Mouse (Mus musculus) heart, embryonic 12.5 days (tissue): ENCODE data around the gene Rps3a1. TPM values are rescaled to one million over a fixed set of nuclear protein-coding genes. Genes with fewer than 3 reads are reported as not detected.
A peak's percentile ranks its signal among the peaks of the same experiment; 100 is the strongest.
"Not testable (repeated sequence)": the region's sequence is repeated elsewhere in the genome, so short reads cannot be mapped to it uniquely, and the experiment has no call there.

Source experiments
- ATAC-seq: fragments of 200-750 bp; cut with Nextera tagmentation; 2 replicates; pipeline ENCODE4 v1.8.0; 2017; ENCODE audit warnings: moderate TSS enrichment, moderate library complexity; ENCODE audit not compliant: insufficient number of reproducible peaks, low FRiP score
- H3K27ac ChIP-seq: fragments of 300-500 bp; sonication (generic); 2 replicates; pipeline ENCODE4 v1.5.1; 2016; ENCODE audit warnings: mild to moderate bottlenecking, moderate library complexity; ENCODE audit not compliant: poor library complexity, severe bottlenecking
- H3K27me3 ChIP-seq: fragments of 300-500 bp; sonication (generic); replicated peaks from 2 replicates; pipeline ENCODE4 v1.6.1; 2016; ENCODE audit warnings: mild to moderate bottlenecking, moderate library complexity
- H3K36me3 ChIP-seq: fragments of 300-500 bp; sonication (generic); 2 replicates; pipeline ENCODE4 v1.6.1; 2016; ENCODE audit warnings: mild to moderate bottlenecking, moderate library complexity
- H3K4me1 ChIP-seq: fragments of 300-500 bp; sonication (generic); replicated peaks from 2 replicates; pipeline ENCODE4 v1.6.1; 2016; ENCODE audit warnings: mild to moderate bottlenecking
- H3K4me2 ChIP-seq: fragments of 300-500 bp; sonication (generic); 2 replicates; pipeline ENCODE4 v1.6.1; 2016; ENCODE audit warnings: mild to moderate bottlenecking, moderate library complexity
- H3K4me3 ChIP-seq: fragments of 300-500 bp; sonication (generic); 2 replicates; pipeline ENCODE4 v1.5.1; 2016; ENCODE audit warnings: mild to moderate bottlenecking
- H3K9ac ChIP-seq: fragments of 300-500 bp; sonication (generic); 2 replicates; pipeline ENCODE4 v1.6.1; 2016; ENCODE audit warnings: mild to moderate bottlenecking, moderate library complexity
- H3K9me3 ChIP-seq: fragments of 300-500 bp; sonication (generic); replicated peaks from 2 replicates; pipeline ENCODE4 v1.6.1; 2016; ENCODE audit warnings: mild to moderate bottlenecking, moderate library complexity
- WGBS: fragments of 180-500 bp; shearing (Covaris S2); methylation state at CpG from one replicate; pipeline ENCODE4 v1.1.7; 2016; 5-methylcytosine and 5-hydroxymethylcytosine counted together
- polyA plus RNA-seq: library from polyadenylated mRNA; unstranded; fragments of >200 nt; fragmentation: Nextera tagmentation; extraction: Ambion mirVana; gene quantifications from 2 replicates; pipeline ENCODE4 v1.2.1, GENCODE M21; 2016

Rps3a1 gene
- polyA plus RNA-seq, 1 experiment from 2014 or later = 808 TPM

GRCm38 (mm10) chr3:86114659-86115338 lies 27.7 kb downstream of the Rps3a1 start:
- WGBS = 57% methylated on average over 12 of the region's 12 CpGs
- H3K4me1 ChIP-seq = 0 out of 2 replicates have a peak, but pooled peaks cover 4% of the 10 kb centered on the region
- H3K4me3 ChIP-seq = no peak overlapping the region
- H3K36me3 ChIP-seq = peaks cover 16% of the 10 kb centered on the region
- no peak overlapping the region for H3K4me2 ChIP-seq
- H3K27ac ChIP-seq = no peak overlapping the region
- no peak for ATAC-seq
- H3K9me3 ChIP-seq = no peaks in the 10 kb centered on the region
- no peaks in the 10 kb centered on the region for H3K27me3 ChIP-seq
- no peak overlapping the region for H3K9ac ChIP-seq

- no peaks in the 10 kb centered on the region for H3K27me3 ChIP-seq
- H3K9me3 ChIP-seq = no peaks in the 10 kb centered on the region
- H3K36me3 ChIP-seq = peaks cover 18% of the 10 kb centered on the region
- ATAC-seq = no peak
- 78% methylated on average over 7 of the region's 7 CpGs for WGBS
- H3K4me1 ChIP-seq = 0 out of 2 replicates have a peak, but pooled peaks cover 5% of the 10 kb centered on the region
- H3K4me3 ChIP-seq = no peak overlapping the region
- no peak overlapping the region for H3K4me2 ChIP-seq
- no peak overlapping the region for H3K27ac ChIP-seq
- H3K9ac ChIP-seq = no peak overlapping the region
These were observed 29.7 kb downstream of the Rps3a1 start for GRCm38 (mm10) chr3:86112766-86113165.

DNA sequence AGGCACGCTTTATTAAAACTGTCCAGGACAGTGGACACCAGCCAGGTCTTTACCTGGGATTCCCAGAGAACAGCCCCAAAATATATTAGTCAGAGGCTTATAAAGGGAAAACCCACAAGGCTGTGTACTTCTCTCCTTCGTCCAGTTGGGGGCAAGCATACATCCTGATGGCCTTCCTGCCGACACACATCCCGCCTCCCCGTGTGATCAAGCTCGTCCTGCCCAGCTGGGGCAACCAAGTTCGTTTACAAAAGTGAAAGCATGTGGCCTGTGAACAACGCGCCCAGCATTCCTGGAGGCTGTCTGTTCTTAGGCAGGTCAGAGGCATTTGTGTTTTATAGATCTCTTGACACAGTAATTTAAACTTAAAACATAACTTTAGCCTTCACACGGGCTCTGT lies 32.4 kb downstream of the Rps3a1 start:
- H3K4me1 ChIP-seq = 0 out of 2 replicates have a peak, but pooled peaks cover 5% of the 10 kb centered on the region
- H3K27me3 ChIP-seq = no peaks in the 10 kb centered on the region
- peak overlapping the region; percentile 11; the same call in 1 of the 2 replicates for H3K27ac ChIP-seq
- peaks cover 11% of the 10 kb centered on the region; the same call in 1 of the 2 replicates for H3K36me3 ChIP-seq
- no peak overlapping the region; the same call in 1 of the 2 replicates for H3K4me3 ChIP-seq
- WGBS = 18% methylated on average over 10 of the region's 10 CpGs
- peak; percentile 69; the same call in 1 of the 2 replicates for ATAC-seq
- peak overlapping the region; percentile 55 for H3K4me2 ChIP-seq
- H3K9ac ChIP-seq = no peak overlapping the region
- no peaks in the 10 kb centered on the region for H3K9me3 ChIP-seq

- Histone ChIP-seq H3K9ac (no peak overlapping the region), H3K27ac (no peak overlapping the region; the same call in 1 of the 2 replicates), H3K9me3 (no peaks in the 10 kb centered on the region), H3K36me3 (peaks cover 11% of the 10 kb centered on the region; the same call in 1 of the 2 replicates), H3K4me3 (no peak overlapping the region), H3K4me1 (0 out of 2 replicates have a peak, but pooled peaks cover 5% of the 10 kb centered on the region), H3K27me3 (no peaks in the 10 kb centered on the region), H3K4me2 (no peak overlapping the region)
- 85% methylated on average over 7 of the region's 7 CpGs for WGBS
- no peak for ATAC-seq
These were observed 33.4 kb downstream of the Rps3a1 start for GRCm38 (mm10) chr3:86109099-86109498.

DNA sequence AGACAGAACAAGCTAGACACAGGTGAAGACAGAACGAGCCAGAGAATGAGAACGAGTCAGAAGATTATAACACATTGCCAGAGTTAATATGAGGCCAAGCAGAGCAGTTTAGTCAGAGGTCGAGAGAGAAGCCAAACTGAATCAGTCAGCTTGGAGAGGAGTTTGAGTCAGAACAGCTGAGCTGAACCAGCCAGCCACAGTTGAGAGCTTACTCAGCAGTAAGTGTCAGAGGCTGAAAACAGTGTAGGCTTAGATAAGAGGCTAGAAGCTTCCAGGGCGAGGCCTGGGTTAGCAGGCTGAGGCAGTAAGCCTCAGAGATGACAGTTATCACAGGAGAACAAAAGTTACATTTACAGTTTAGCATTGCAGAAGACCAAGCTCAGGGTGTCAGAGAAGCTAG lies 33.9 kb downstream of the Rps3a1 start:
- 0 out of 2 replicates have a peak, but pooled peaks cover 5% of the 10 kb centered on the region for H3K4me1 ChIP-seq
- no peak overlapping the region for H3K4me2 ChIP-seq
- no peak overlapping the region for H3K9ac ChIP-seq
- no peaks in the 10 kb centered on the region for H3K27me3 ChIP-seq
- H3K9me3 ChIP-seq = no peaks in the 10 kb centered on the region
- no peak overlapping the region for H3K4me3 ChIP-seq
- H3K36me3 ChIP-seq = peaks cover 11% of the 10 kb centered on the region; the same call in 1 of the 2 replicates
- ATAC-seq = peak; percentile 94
- no peak overlapping the region; the same call in 1 of the 2 replicates for H3K27ac ChIP-seq
- 72% methylated on average over 4 of the region's 4 CpGs for WGBS

DNA sequence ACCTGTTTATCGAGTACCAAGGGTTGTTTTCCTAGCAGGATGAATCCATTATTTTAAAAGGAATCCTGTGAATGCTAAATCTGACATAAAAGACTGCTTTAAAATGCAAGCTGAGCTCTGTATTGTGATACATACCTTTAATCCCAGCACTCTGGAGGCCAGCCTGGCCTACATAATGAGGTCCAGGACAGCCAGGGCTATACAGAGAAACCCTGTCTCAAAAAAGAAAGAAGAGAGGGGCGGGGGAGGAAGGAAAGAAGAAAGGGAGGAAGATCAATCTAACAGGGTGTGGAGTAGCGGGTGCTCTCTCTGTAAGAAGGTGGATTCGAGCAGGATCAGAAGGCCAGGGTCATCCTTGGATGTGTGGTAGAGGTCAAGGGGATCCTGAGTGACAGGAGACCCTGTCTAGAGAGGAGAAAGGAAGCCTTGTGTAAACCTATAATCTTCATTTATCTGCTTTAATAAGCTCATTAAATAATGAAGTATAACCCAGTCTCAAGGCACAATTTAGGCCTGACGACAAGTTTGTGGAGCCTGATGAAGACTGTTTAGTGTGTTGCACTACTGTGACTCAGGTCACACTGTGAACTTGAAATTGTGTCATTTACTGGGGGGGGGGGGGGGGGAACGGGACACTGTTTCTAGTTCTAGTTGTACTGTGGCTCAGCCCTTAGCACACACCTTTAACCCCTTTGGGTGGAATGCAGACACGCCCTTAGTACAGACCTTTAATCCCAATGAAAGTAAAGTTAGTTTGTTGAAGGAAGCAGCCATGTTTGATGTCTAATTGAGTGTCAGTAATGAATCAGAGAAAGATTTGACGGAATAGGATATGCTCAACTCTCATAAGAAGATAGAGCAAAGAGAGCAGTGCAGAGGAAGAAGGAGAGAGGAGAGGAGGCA lies 34.6 kb downstream of the Rps3a1 start:
- Histone ChIP-seq H3K4me1 (0 out of 2 replicates have a peak, but pooled peaks cover 5% of the 10 kb centered on the region), H3K36me3 (peaks cover 8% of the 10 kb centered on the region; the same call in 1 of the 2 replicates), H3K4me3 (no peak overlapping the region), H3K4me2 (no peak overlapping the region), H3K27me3 (no peaks in the 10 kb centered on the region), H3K9me3 (no peaks in the 10 kb centered on the region), H3K9ac (no peak overlapping the region), H3K27ac (peak overlapping the region; percentile 25; the same call in 1 of the 2 replicates)
- 0 out of 2 replicates have a peak, but pooled peaks have one; percentile 30 for ATAC-seq
- 80% methylated on average over 8 of the region's 8 CpGs for WGBS

GRCm38 (mm10) chr3:86106086-86106632 lies 36.3 kb downstream of the Rps3a1 start:
- no peaks in the 10 kb centered on the region for H3K27me3 ChIP-seq
- WGBS = 92% methylated on average over 8 of the region's 8 CpGs
- 0 out of 2 replicates have a peak, but pooled peaks cover 5% of the 10 kb centered on the region for H3K4me1 ChIP-seq
- H3K4me3 ChIP-seq = no peak overlapping the region
- no peaks in the 10 kb centered on the region for H3K9me3 ChIP-seq
- H3K9ac ChIP-seq = no peak overlapping the region
- no peak for ATAC-seq
- H3K27ac ChIP-seq = no peak overlapping the region
- H3K36me3 ChIP-seq = peaks cover 18% of the 10 kb centered on the region
- H3K4me2 ChIP-seq = no peak overlapping the region

DNA sequence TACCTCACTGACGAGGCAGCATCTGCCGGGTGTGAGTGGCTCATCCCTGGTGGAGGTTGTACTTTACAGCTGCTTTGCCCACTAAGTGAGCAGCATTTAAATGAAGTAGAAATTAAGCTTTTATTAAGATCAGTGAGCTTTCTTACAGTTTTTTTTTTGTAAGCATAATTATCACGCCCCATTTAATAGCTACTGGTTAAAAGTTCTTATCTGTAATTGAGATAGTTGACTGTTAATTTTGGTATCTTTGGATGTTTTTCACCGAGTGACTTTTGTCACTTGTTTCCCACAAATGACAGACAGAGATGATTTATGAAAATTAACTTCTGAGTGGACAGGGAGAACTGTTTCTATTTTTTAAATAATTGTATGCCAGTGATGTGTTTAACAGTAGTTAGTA lies 37.6 kb downstream of the Rps3a1 start:
- Histone ChIP-seq H3K36me3 (peaks cover 18% of the 10 kb centered on the region), H3K27me3 (no peaks in the 10 kb centered on the region), H3K9ac (no peak overlapping the region), H3K4me3 (no peak overlapping the region), H3K4me1 (0 out of 2 replicates have a peak, but pooled peaks cover 2% of the 10 kb centered on the region), H3K27ac (no peak overlapping the region), H3K4me2 (no peak overlapping the region), H3K9me3 (no peaks in the 10 kb centered on the region)
- ATAC-seq = no peak
- WGBS = 83% methylated on average over 4 of the region's 4 CpGs

GRCm38 (mm10) chr3:86104433-86104832 lies 38.1 kb downstream of the Rps3a1 start:
- not testable (repeated sequence) for H3K27ac ChIP-seq, H3K4me3 ChIP-seq, H3K27me3 ChIP-seq, H3K4me2 ChIP-seq, H3K9ac ChIP-seq, ATAC-seq, H3K9me3 ChIP-seq, H3K4me1 ChIP-seq
- peaks cover 21% of the 10 kb centered on the region for H3K36me3 ChIP-seq
- WGBS = 90% methylated on average over 7 of the region's 7 CpGs

GRCm38 (mm10) chr3:86103449-86104291 lies 38.8 kb downstream of the Rps3a1 start:
- no peak overlapping the region for H3K27ac ChIP-seq
- H3K36me3 ChIP-seq = peaks cover 23% of the 10 kb centered on the region
- H3K9me3 ChIP-seq = no peaks in the 10 kb centered on the region
- H3K9ac ChIP-seq = no peak overlapping the region
- no peak overlapping the region for H3K4me3 ChIP-seq
- WGBS = 80% methylated on average over 16 of the region's 18 CpGs
- no peaks in the 10 kb centered on the region for H3K4me1 ChIP-seq
- ATAC-seq = no peak
- no peak overlapping the region for H3K4me2 ChIP-seq
- no peaks in the 10 kb centered on the region for H3K27me3 ChIP-seq
